Mouse (Mus musculus): ENCODE data around the gene Il23r. TPM values are rescaled to one million over a fixed set of nuclear protein-coding genes. Genes with fewer than 3 reads are reported as not detected.
A peak's percentile ranks its signal among the peaks of the same experiment; 100 is the strongest.

The Il23r gene
- polyA plus RNA-seq (2014; fragmentation: Nextera tagmentation; extraction: Ambion mirVana): not detected in 2 replicates

GRCm38 (mm10) chr6:67491755-67492154 is at the start of gene Il23r:
TSS of gene Il23r (minus strand) at chr6:67491855.
- Histone ChIP-seq H3K27ac (ENCODE audit: low read length) (no peak within 1 kb of the TSS), H3K9ac (replicated peaks; ENCODE audit: low read depth, low read length) (no peak within 1 kb of the TSS), H3K27me3 (ENCODE audit: control insufficient read depth, insufficient read depth, low read length) (no peaks in the 10 kb centered on the region), H3K4me2 (replicated peaks; ENCODE audit: low read depth, low read length) (no peak within 1 kb of the TSS), H3K4me3 (ENCODE audit: low read depth, low read length) (no peak within 1 kb of the TSS), H3K4me1 (ENCODE audit: control insufficient read depth, insufficient read depth, low read length) (no peaks in the 10 kb centered on the region), H3K36me3 (ENCODE audit: control insufficient read depth, insufficient read depth, low read length) (no peaks in the 10 kb centered on the region), H3K9me3 (ENCODE audit: control insufficient read depth, low read depth, low read length) (no peaks in the 10 kb centered on the region)
- 75% methylated on average over 2 of the region's 2 CpGs for WGBS
- ATAC-seq (ENCODE audit: insufficient number of reproducible peaks, insufficient read depth, low FRiP score, low read depth): no peak

- Histone ChIP-seq H3K4me2 (replicated peaks; ENCODE audit: low read depth, low read length) (peak within 1 kb of the TSS; percentile 69), H3K4me3 (ENCODE audit: low read depth, low read length) (peak within 1 kb of the TSS; percentile 39), H3K9me3 (ENCODE audit: control insufficient read depth, low read depth, low read length) (no peaks in the 10 kb centered on the region), H3K4me1 (ENCODE audit: control insufficient read depth, insufficient read depth, low read length) (no peaks in the 10 kb centered on the region; the same call in 1 of the 2 replicates), H3K27me3 (ENCODE audit: control insufficient read depth, insufficient read depth, low read length) (peaks cover 38% of the 10 kb centered on the region), H3K27ac (ENCODE audit: low read length) (0 out of 2 replicates have a peak within 1 kb of the TSS, but pooled peaks have one; percentile 30), H3K36me3 (ENCODE audit: control insufficient read depth, insufficient read depth, low read length) (no peaks in the 10 kb centered on the region), H3K9ac (replicated peaks; ENCODE audit: low read depth, low read length) (0 out of 2 replicates have a peak within 1 kb of the TSS, but pooled peaks have one; percentile 6)
- WGBS: 7% methylated on average over 8 of the region's 8 CpGs
- ATAC-seq (ENCODE audit: insufficient number of reproducible peaks, insufficient read depth, low FRiP score, low read depth): peak; percentile 81
Observed at GRCm38 (mm10) chr6:67535777-67536054, 44.1 kb upstream of the Il23r start, which contains the start of gene Tacstd2. TSS of gene Tacstd2 (minus strand) at chr6:67535796.

- 1% methylated on average over 62 of the region's 62 CpGs for WGBS
- Histone ChIP-seq H3K4me3 (ENCODE audit: low read depth, low read length) (peak overlapping the region; percentile 39), H3K9me3 (ENCODE audit: control insufficient read depth, low read depth, low read length) (no peaks in the 10 kb centered on the region), H3K27me3 (ENCODE audit: control insufficient read depth, insufficient read depth, low read length) (peaks cover 38% of the 10 kb centered on the region), H3K36me3 (ENCODE audit: control insufficient read depth, insufficient read depth, low read length) (no peaks in the 10 kb centered on the region), H3K9ac (replicated peaks; ENCODE audit: low read depth, low read length) (0 out of 2 replicates have a peak overlapping the region, but pooled peaks have one; percentile 6), H3K27ac (ENCODE audit: low read length) (0 out of 2 replicates have a peak overlapping the region, but pooled peaks have one; percentile 30), H3K4me2 (replicated peaks; ENCODE audit: low read depth, low read length) (peak overlapping the region; percentile 69), H3K4me1 (ENCODE audit: control insufficient read depth, insufficient read depth, low read length) (no peaks in the 10 kb centered on the region; the same call in 1 of the 2 replicates)
- ATAC-seq (ENCODE audit: insufficient number of reproducible peaks, insufficient read depth, low FRiP score, low read depth): peak; percentile 34; the same call in 1 of the 2 replicates
Observed at GRCm38 (mm10) chr6:67535005-67535776, 43.5 kb upstream of the Il23r start.

- Histone ChIP-seq H3K4me3 (ENCODE audit: low read depth, low read length) (peak overlapping the region; percentile 39), H3K9me3 (ENCODE audit: control insufficient read depth, low read depth, low read length) (no peaks in the 10 kb centered on the region), H3K9ac (replicated peaks; ENCODE audit: low read depth, low read length) (0 out of 2 replicates have a peak overlapping the region, but pooled peaks have one; percentile 6), H3K27ac (ENCODE audit: low read length) (no peak overlapping the region), H3K27me3 (ENCODE audit: control insufficient read depth, insufficient read depth, low read length) (peaks cover 38% of the 10 kb centered on the region), H3K4me2 (replicated peaks; ENCODE audit: low read depth, low read length) (peak overlapping the region; percentile 69), H3K36me3 (ENCODE audit: control insufficient read depth, insufficient read depth, low read length) (no peaks in the 10 kb centered on the region), H3K4me1 (ENCODE audit: control insufficient read depth, insufficient read depth, low read length) (no peaks in the 10 kb centered on the region; the same call in 1 of the 2 replicates)
- 10% methylated on average over 31 of the region's 31 CpGs for WGBS
- ATAC-seq (ENCODE audit: insufficient number of reproducible peaks, insufficient read depth, low FRiP score, low read depth): no peak
Observed at GRCm38 (mm10) chr6:67534191-67535004, 42.7 kb upstream of the Il23r start.

- Histone ChIP-seq H3K27ac (ENCODE audit: low read length) (no peak overlapping the region), H3K4me1 (ENCODE audit: control insufficient read depth, insufficient read depth, low read length) (no peaks in the 10 kb centered on the region; the same call in 1 of the 2 replicates), H3K9me3 (ENCODE audit: control insufficient read depth, low read depth, low read length) (no peaks in the 10 kb centered on the region), H3K27me3 (ENCODE audit: control insufficient read depth, insufficient read depth, low read length) (peaks cover 38% of the 10 kb centered on the region), H3K4me3 (ENCODE audit: low read depth, low read length) (peak overlapping the region; percentile 15; the same call in 1 of the 2 replicates), H3K9ac (replicated peaks; ENCODE audit: low read depth, low read length) (no peak overlapping the region), H3K36me3 (ENCODE audit: control insufficient read depth, insufficient read depth, low read length) (no peaks in the 10 kb centered on the region), H3K4me2 (replicated peaks; ENCODE audit: low read depth, low read length) (no peak overlapping the region; the same call in 1 of the 2 replicates)
- 8% methylated on average over 29 of the region's 29 CpGs for WGBS
- peak; percentile 72 for ATAC-seq (ENCODE audit: insufficient number of reproducible peaks, insufficient read depth, low FRiP score, low read depth)
Observed at GRCm38 (mm10) chr6:67532665-67533440, 41.2 kb upstream of the Il23r start.

GRCm38 (mm10) chr6:67531822-67532162 is 40.1 kb upstream of the Il23r start:
- ATAC-seq (ENCODE audit: insufficient number of reproducible peaks, insufficient read depth, low FRiP score, low read depth): no peak
- no peak overlapping the region for H3K4me3 ChIP-seq (ENCODE audit: low read depth, low read length)
- H3K9ac ChIP-seq (replicated peaks; ENCODE audit: low read depth, low read length): no peak overlapping the region
- H3K27me3 ChIP-seq (ENCODE audit: control insufficient read depth, insufficient read depth, low read length): peaks cover 36% of the 10 kb centered on the region
- H3K36me3 ChIP-seq (ENCODE audit: control insufficient read depth, insufficient read depth, low read length): no peaks in the 10 kb centered on the region
- no peak overlapping the region for H3K4me2 ChIP-seq (replicated peaks; ENCODE audit: low read depth, low read length)
- no peak overlapping the region for H3K27ac ChIP-seq (ENCODE audit: low read length)
- H3K4me1 ChIP-seq (ENCODE audit: control insufficient read depth, insufficient read depth, low read length): no peaks in the 10 kb centered on the region; the same call in 1 of the 2 replicates
- 68% methylated on average over 7 of the region's 7 CpGs for WGBS
- no peaks in the 10 kb centered on the region for H3K9me3 ChIP-seq (ENCODE audit: control insufficient read depth, low read depth, low read length)

GRCm38 (mm10) chr6:67530992-67531821 is 39.6 kb upstream of the Il23r start:
- Histone ChIP-seq H3K9me3 (ENCODE audit: control insufficient read depth, low read depth, low read length) (no peaks in the 10 kb centered on the region), H3K36me3 (ENCODE audit: control insufficient read depth, insufficient read depth, low read length) (no peaks in the 10 kb centered on the region), H3K9ac (replicated peaks; ENCODE audit: low read depth, low read length) (no peak overlapping the region), H3K27ac (ENCODE audit: low read length) (no peak overlapping the region), H3K4me3 (ENCODE audit: low read depth, low read length) (no peak overlapping the region), H3K27me3 (ENCODE audit: control insufficient read depth, insufficient read depth, low read length) (peaks cover 35% of the 10 kb centered on the region), H3K4me1 (ENCODE audit: control insufficient read depth, insufficient read depth, low read length) (no peaks in the 10 kb centered on the region; the same call in 1 of the 2 replicates), H3K4me2 (replicated peaks; ENCODE audit: low read depth, low read length) (no peak overlapping the region)
- 55% methylated on average over 9 of the region's 9 CpGs for WGBS
- ATAC-seq (ENCODE audit: insufficient number of reproducible peaks, insufficient read depth, low FRiP score, low read depth): no peak

All from stomach, embryonic 14.5 days (tissue).